Mouse (Mus musculus) neural tube, embryonic 15.5 days (tissue): ENCODE measurements around the gene Snrpf. TPM values are rescaled to one million over a fixed set of nuclear protein-coding genes. Genes with fewer than 3 reads are reported as not detected.
"Not testable (repeated sequence)": the region's sequence is repeated elsewhere in the genome, so short reads cannot be mapped to it uniquely, and the experiment has no call there.

Experiments
- ATAC-seq: fragments of 200-750 bp; cut with Nextera tagmentation; 2 replicates; pipeline ENCODE4 v1.8.0; 2017; ENCODE audit warnings: mild to moderate bottlenecking, moderate TSS enrichment, moderate library complexity; ENCODE audit not compliant: low FRiP score
- H3K27ac ChIP-seq: fragments of 300-500 bp; sonication (generic); replicated peaks from 2 replicates; pipeline ENCODE4 v1.5.1; 2015; ENCODE audit warnings: mild to moderate bottlenecking, inconsistent platforms
- H3K27me3 ChIP-seq: fragments of 300-500 bp; sonication (generic); replicated peaks from 2 replicates; pipeline ENCODE4 v1.6.1; 2015; ENCODE audit warnings: inconsistent platforms
- H3K36me3 ChIP-seq: fragments of 300-500 bp; sonication (generic); 2 replicates; pipeline ENCODE4 v1.6.1; 2015; ENCODE audit warnings: inconsistent platforms
- H3K4me1 ChIP-seq: fragments of 300-500 bp; sonication (generic); 2 replicates; pipeline ENCODE4 v1.6.1; 2015; ENCODE audit warnings: inconsistent platforms
- H3K4me2 ChIP-seq: fragments of 300-500 bp; sonication (generic); 2 replicates; pipeline ENCODE4 v1.6.1; 2015; ENCODE audit warnings: inconsistent platforms, mild to moderate bottlenecking, moderate library complexity
- H3K4me3 ChIP-seq: fragments of 300-500 bp; sonication (generic); replicated peaks from 2 replicates; pipeline ENCODE4 v1.5.1; 2015; ENCODE audit warnings: mild to moderate bottlenecking, inconsistent platforms
- H3K9ac ChIP-seq: fragments of 300-500 bp; sonication (generic); replicated peaks from 2 replicates; pipeline ENCODE4 v1.6.1; 2015; ENCODE audit warnings: mild to moderate bottlenecking, inconsistent platforms
- H3K9me3 ChIP-seq: fragments of 300-500 bp; sonication (generic); replicated peaks from 2 replicates; pipeline ENCODE4 v1.6.1; 2016; ENCODE audit warnings: inconsistent platforms
- WGBS: fragments of 180-500 bp; shearing (Covaris S2); methylation state at CpG from one replicate; pipeline ENCODE4 v1.1.7; 2015; ENCODE audit warnings: mixed read lengths; 5-methylcytosine and 5-hydroxymethylcytosine counted together
- polyA plus RNA-seq: library from polyadenylated mRNA; unstranded; fragments of >200 nt; fragmentation: Nextera tagmentation; extraction: Ambion mirVana; gene quantifications from 2 replicates; pipeline ENCODE4 v1.2.1, GENCODE M21; 2015

Snrpf gene
- polyA plus RNA-seq, 1 experiment from 2014 or later: 58.2 TPM

GRCm38 (mm10) chr10:93575960-93576359 lies 13.5 kb downstream of the Snrpf start:
- WGBS: 93% methylated on average over 8 of the region's 8 CpGs
- no peaks in the 10 kb centered on the region for H3K27me3 ChIP-seq
- no peaks in the 10 kb centered on the region for H3K9me3 ChIP-seq
- no peak overlapping the region for H3K4me3 ChIP-seq
- no peak for ATAC-seq
- no peak overlapping the region for H3K9ac ChIP-seq
- peaks cover 2% of the 10 kb centered on the region; the same call in 1 of the 2 replicates for H3K36me3 ChIP-seq
- no peak overlapping the region for H3K4me2 ChIP-seq
- no peak overlapping the region for H3K27ac ChIP-seq
- no peaks in the 10 kb centered on the region for H3K4me1 ChIP-seq

- no peak overlapping the region for H3K27ac ChIP-seq
- no peaks in the 10 kb centered on the region for H3K27me3 ChIP-seq
- no peaks in the 10 kb centered on the region for H3K36me3 ChIP-seq
- H3K4me3 ChIP-seq: no peak overlapping the region
- H3K4me1 ChIP-seq: no peaks in the 10 kb centered on the region
- H3K4me2 ChIP-seq: no peak overlapping the region
- H3K9me3 ChIP-seq: no peaks in the 10 kb centered on the region
- no peak overlapping the region for H3K9ac ChIP-seq
- ATAC-seq: no peak
- 65% methylated on average over 4 of the region's 4 CpGs for WGBS
These were observed 14.5 kb downstream of the Snrpf start for GRCm38 (mm10) chr10:93574966-93575365.

DNA sequence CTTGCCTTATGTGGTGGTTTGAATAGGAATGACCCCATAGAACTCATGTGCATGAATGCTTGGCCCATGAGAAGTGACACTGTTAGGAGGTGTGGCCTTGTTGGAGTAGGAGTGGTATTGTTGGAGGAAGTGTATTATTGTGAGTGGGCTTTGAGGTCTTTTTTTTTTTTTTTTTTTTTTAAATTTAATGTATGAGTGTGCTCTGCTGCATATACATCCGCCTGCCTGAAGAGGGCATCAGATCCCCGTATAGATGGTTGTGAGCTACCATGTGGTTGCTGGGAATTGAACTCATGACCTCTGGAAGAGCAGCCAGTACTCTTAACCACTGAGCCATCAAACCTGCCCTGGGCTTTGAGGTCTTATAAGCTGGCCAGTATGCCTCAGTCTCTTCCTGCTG lies 17.3 kb downstream of the Snrpf start:
- no peaks in the 10 kb centered on the region for H3K36me3 ChIP-seq
- no peaks in the 10 kb centered on the region for H3K27me3 ChIP-seq
- no peaks in the 10 kb centered on the region for H3K9me3 ChIP-seq
- no peak overlapping the region for H3K27ac ChIP-seq
- H3K4me2 ChIP-seq: no peak overlapping the region
- ATAC-seq: no peak
- 55% methylated on average over 2 of the region's 2 CpGs for WGBS
- no peaks in the 10 kb centered on the region for H3K4me1 ChIP-seq
- H3K9ac ChIP-seq: no peak overlapping the region
- H3K4me3 ChIP-seq: no peak overlapping the region

DNA sequence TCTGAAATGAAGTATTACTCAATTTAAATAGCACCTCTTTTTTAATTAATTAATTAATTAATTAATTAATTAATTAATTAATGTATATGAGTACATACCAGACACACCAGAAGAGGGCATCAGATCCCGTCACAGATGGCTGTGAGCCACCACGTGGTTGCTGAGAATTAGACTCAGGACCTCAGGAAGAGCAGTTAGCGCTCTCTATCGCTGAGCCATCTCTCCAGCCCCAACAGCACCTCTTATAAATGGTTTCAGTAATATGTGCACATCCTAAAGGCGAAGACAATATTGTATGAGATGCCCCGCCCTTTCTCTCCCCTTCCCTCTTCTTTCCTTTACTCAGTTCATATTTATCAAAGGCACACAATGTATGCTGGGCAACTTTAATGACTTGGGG lies 20.8 kb downstream of the Snrpf start:
- WGBS: 89% methylated on average over 6 of the region's 6 CpGs
- no peak overlapping the region for H3K9ac ChIP-seq
- no peaks in the 10 kb centered on the region for H3K4me1 ChIP-seq
- no peaks in the 10 kb centered on the region for H3K9me3 ChIP-seq
- H3K27ac ChIP-seq: no peak overlapping the region
- H3K4me2 ChIP-seq: no peak overlapping the region
- no peak for ATAC-seq
- H3K27me3 ChIP-seq: no peaks in the 10 kb centered on the region
- no peaks in the 10 kb centered on the region for H3K36me3 ChIP-seq
- H3K4me3 ChIP-seq: no peak overlapping the region

GRCm38 (mm10) chr10:93567841-93568566 lies 21.5 kb downstream of the Snrpf start:
- Histone ChIP-seq H3K27ac (no peak overlapping the region), H3K4me3 (no peak overlapping the region), H3K36me3 (no peaks in the 10 kb centered on the region), H3K9ac (no peak overlapping the region), H3K27me3 (no peaks in the 10 kb centered on the region), H3K4me2 (no peak overlapping the region), H3K4me1 (no peaks in the 10 kb centered on the region), H3K9me3 (no peaks in the 10 kb centered on the region)
- 92% methylated on average over 11 of the region's 11 CpGs for WGBS
- no peak for ATAC-seq

GRCm38 (mm10) chr10:93567066-93567465 lies 22.4 kb downstream of the Snrpf start:
- ATAC-seq: no peak
- 89% methylated on average over 10 of the region's 10 CpGs for WGBS
- Histone ChIP-seq H3K9ac (no peak overlapping the region), H3K9me3 (no peaks in the 10 kb centered on the region), H3K36me3 (no peaks in the 10 kb centered on the region), H3K4me1 (no peaks in the 10 kb centered on the region), H3K27ac (no peak overlapping the region), H3K4me3 (no peak overlapping the region), H3K27me3 (no peaks in the 10 kb centered on the region), H3K4me2 (no peak overlapping the region)

DNA sequence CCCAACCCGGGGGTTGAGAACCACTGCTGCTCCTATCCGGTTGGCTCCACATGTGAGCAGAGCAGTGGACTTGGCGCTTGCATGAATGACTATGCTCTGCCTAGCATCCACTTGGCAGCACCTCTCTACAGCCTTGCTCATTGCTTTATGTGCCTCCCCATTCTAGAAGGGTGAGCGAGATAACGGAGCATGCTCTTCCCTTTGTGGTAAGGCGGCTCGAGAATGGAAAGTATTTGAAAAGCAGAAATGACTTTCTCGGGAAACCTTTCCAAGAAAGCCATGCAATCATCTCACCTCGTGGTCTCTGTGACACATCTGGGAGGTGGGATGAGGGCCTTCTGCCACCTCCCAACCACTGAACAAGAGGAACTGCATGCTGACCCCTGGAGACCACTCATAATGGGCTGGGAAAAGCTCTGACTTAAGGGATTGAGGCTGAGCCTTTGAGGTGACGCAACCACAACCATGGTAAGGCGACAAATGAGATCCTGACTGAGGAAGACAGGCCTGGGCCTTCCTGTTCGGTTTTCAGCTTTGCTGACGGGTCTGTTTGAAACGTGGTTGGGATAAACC lies 24.9 kb downstream of the Snrpf start:
- ATAC-seq: no peak
- Histone ChIP-seq H3K36me3 (no peaks in the 10 kb centered on the region), H3K9me3 (no peaks in the 10 kb centered on the region), H3K27ac (no peak overlapping the region), H3K4me2 (no peak overlapping the region), H3K4me3 (no peak overlapping the region), H3K27me3 (no peaks in the 10 kb centered on the region), H3K4me1 (no peaks in the 10 kb centered on the region), H3K9ac (no peak overlapping the region)
- WGBS: 90% methylated on average over 14 of the region's 14 CpGs

DNA sequence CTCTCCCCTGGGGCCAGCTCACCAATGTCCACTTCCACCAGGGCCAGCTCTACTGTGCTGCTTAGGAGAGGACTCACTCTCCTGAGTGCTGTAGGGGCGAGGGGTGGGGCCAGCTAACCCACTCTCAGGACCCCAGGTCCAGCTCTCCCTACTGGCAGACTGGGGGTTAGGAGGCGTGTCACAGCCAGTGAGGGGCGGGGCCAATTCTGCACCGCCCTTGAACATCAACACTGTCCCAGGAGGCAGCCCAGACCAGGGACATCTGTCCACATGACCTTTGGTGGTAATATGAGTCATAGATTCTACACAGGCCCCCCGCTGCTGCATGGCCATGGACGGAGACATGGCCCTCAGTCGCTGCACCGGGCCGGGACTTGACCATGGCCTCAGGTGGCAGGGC lies 29.7 kb downstream of the Snrpf start:
- no peaks in the 10 kb centered on the region for H3K9me3 ChIP-seq
- no peaks in the 10 kb centered on the region for H3K27me3 ChIP-seq
- H3K4me1 ChIP-seq: peaks cover 3% of the 10 kb centered on the region; the same call in 1 of the 2 replicates
- H3K4me2 ChIP-seq: no peak overlapping the region
- WGBS: 50% methylated on average over 9 of the region's 9 CpGs
- ATAC-seq: no peak
- no peak overlapping the region for H3K9ac ChIP-seq
- no peak overlapping the region for H3K27ac ChIP-seq
- H3K36me3 ChIP-seq: no peaks in the 10 kb centered on the region
- H3K4me3 ChIP-seq: no peak overlapping the region

DNA sequence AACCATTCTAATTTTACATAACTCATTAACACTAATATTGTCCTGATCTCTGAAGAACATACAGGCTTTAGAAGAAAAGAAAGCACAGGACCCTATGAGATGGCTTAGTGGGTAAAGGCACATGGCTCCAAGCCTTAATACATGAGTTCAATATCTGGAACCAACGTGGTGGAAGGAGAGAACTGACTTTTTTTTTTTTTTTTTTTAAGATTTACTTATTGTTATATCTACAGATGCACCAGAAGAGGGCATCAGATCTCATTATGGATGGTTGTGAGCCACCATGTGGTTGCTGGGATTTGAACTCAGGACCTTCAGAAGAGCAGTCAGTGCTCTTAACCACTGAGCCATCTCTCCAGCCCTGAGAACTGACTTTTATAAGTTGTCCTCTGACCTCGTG lies 31.5 kb downstream of the Snrpf start:
- H3K9ac ChIP-seq, H3K4me1 ChIP-seq, H3K4me2 ChIP-seq, H3K9me3 ChIP-seq, H3K4me3 ChIP-seq, ATAC-seq, H3K27me3 ChIP-seq, H3K36me3 ChIP-seq, H3K27ac ChIP-seq: not testable (repeated sequence)
- WGBS: 75% methylated on average over 2 of the region's 2 CpGs

DNA sequence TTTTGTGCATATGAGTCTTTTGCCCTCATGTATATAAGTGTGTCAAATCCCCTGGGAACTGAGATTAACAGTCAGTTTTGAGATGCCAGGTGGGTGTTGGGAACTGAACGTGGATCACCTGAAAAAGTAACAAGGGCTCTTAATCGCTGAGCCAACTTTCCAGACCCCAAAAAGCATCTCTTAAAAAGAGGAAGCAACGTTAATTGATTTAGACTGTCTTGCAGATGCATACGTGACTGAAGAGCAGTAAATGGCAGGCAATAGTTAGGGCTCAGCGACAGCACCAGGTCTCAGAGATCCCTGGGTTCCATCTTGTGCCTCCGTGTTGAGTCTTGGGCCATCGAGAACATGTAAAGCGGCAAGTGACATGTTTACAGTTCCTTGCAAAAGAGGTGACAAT lies 36.9 kb downstream of the Snrpf start:
- no peaks in the 10 kb centered on the region for H3K9me3 ChIP-seq
- H3K4me1 ChIP-seq: peaks cover 6% of the 10 kb centered on the region; the same call in 1 of the 2 replicates
- no peak for ATAC-seq
- H3K27ac ChIP-seq: no peak overlapping the region
- H3K9ac ChIP-seq: no peak overlapping the region
- no peaks in the 10 kb centered on the region for H3K27me3 ChIP-seq
- WGBS: 89% methylated on average over 8 of the region's 8 CpGs
- no peak overlapping the region for H3K4me3 ChIP-seq
- H3K4me2 ChIP-seq: no peak overlapping the region
- H3K36me3 ChIP-seq: no peaks in the 10 kb centered on the region

DNA sequence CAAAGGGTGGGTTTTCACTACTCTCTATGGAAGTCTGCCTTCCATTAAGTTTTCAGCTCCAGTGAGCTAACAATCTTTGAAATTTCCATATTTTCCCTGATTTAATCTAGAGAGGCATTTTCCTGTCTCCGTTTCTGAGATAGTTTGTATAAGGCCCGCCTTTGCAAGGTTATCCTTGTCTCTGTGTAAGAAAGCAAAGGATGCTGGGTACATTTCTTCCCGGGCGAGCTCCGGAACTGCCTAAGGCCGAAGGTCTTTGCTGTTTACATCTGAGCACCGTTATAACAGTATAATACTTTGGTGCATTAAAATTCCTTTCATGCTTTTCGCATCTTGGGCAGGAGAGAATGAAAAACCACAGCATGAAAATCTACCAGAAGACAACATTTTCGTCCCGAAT lies 39.7 kb downstream of the Snrpf start:
- H3K9me3 ChIP-seq: no peaks in the 10 kb centered on the region
- H3K4me1 ChIP-seq: peaks cover 4% of the 10 kb centered on the region; the same call in 1 of the 2 replicates
- WGBS: 86% methylated on average over 10 of the region's 10 CpGs
- no peaks in the 10 kb centered on the region for H3K27me3 ChIP-seq
- H3K27ac ChIP-seq: no peak overlapping the region
- no peak for ATAC-seq
- no peak overlapping the region for H3K4me2 ChIP-seq
- no peak overlapping the region for H3K4me3 ChIP-seq
- no peaks in the 10 kb centered on the region for H3K36me3 ChIP-seq
- H3K9ac ChIP-seq: no peak overlapping the region

DNA sequence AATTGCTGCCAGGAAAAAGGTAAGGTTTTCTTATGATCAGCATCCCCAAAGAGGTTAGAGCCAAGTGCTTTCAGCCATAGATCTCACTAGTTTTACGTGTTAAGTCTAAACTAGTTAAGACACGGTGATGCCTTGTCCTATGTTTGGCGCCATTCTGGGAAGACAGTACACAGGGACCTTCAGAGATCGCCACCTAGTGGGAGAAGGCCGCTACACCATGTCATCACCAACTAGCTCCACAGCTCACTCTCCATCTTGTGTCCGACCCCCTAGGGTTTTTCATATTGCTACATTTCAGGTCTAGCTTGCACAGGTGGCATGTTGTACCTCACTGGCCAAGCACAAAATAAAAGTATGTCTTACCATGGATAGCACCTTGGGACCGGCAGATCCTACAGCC lies 40.5 kb downstream of the Snrpf start:
- Histone ChIP-seq H3K4me2 (no peak overlapping the region), H3K27ac (no peak overlapping the region), H3K27me3 (no peaks in the 10 kb centered on the region), H3K4me3 (no peak overlapping the region), H3K9me3 (no peaks in the 10 kb centered on the region), H3K36me3 (no peaks in the 10 kb centered on the region), H3K9ac (no peak overlapping the region), H3K4me1 (no peaks in the 10 kb centered on the region)
- 0 out of 2 replicates have a peak, but pooled peaks have one; percentile 65 for ATAC-seq
- WGBS: 14% methylated on average over 7 of the region's 7 CpGs
